Mouse (Mus musculus): Measurements from ENCODE around the gene Grik4. TPM values are rescaled to one million over a fixed set of nuclear protein-coding genes. Genes with fewer than 3 reads are reported as not detected.

Grik4 gene
- polyA plus RNA-seq, 2 experiments: 0.19 to 0.38 TPM

DNA sequence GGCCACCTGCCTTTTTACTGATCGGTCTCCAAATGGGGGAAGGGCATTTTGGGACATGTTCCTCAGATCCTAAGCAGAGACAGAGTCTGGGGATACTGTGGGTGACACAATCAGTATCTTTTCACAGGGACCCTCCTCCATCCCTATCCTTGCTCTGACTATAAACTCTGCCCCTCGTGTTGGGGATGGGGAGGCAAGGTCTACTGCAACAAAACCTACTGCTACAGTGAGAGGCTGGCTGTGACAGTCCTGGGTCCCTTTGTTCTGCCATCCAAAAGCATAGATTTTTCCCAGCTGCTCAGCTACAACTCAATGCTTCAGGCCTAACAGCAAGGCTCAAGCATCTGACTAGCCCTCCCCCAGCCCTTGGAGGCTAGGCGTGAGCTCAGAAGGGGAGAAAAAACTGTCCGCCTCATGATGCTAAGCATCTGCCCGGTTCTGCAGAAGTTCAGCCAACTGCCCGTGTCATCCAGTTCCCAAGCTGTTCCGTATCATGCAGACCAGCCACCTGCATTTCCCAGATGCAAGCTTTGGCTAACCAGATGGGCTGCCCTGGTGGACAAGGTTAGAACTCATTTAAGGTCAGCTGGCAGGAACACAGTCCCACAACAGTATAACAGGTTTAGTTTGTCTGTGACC is 207.5 kb downstream of the Grik4 start:
- ATAC-seq (ENCODE audit: insufficient read depth) (no peak), DNase-seq (ENCODE audit: low read depth in 3 of 3, low spot score in 3 of 3) (no peak)
- no peak for TF ChIP-seq EP300 (IDR thresholded peaks at IDR 0.05; ENCODE audit: low read depth)
- no peak for TF ChIP-seq CTCF (IDR thresholded peaks at IDR 0.05; ENCODE audit: low read depth)
- no peaks in the 10 kb centered on the region for H3K4me1 ChIP-seq (replicated peaks; ENCODE audit: control insufficient read depth in 2 of 2, insufficient read depth in 2 of 2, low read length in 1 of 2)
- 52% methylated on average over 7 of the region's 7 CpGs for WGBS (ENCODE audit: insufficient replicate concordance)
- H3K27ac ChIP-seq: no peak overlapping the region
- no peaks in the 10 kb centered on the region for H3K27me3 ChIP-seq (ENCODE audit: control insufficient read depth, insufficient read depth, low read length)
- no peak overlapping the region for H3K4me2 ChIP-seq (ENCODE audit: low read depth)
- no peaks in the 10 kb centered on the region for H3K36me3 ChIP-seq (replicated peaks; ENCODE audit: control insufficient read depth, insufficient read depth, low read depth)
- H3K4me3 ChIP-seq (ENCODE audit: insufficient read depth in 1 of 2, low read depth in 2 of 2, low read length in 2 of 2): no peak overlapping the region
- H3K9me3 ChIP-seq (ENCODE audit: control insufficient read depth, low read length): no peaks in the 10 kb centered on the region
- no peak overlapping the region for H3K9ac ChIP-seq (replicated peaks)

DNA sequence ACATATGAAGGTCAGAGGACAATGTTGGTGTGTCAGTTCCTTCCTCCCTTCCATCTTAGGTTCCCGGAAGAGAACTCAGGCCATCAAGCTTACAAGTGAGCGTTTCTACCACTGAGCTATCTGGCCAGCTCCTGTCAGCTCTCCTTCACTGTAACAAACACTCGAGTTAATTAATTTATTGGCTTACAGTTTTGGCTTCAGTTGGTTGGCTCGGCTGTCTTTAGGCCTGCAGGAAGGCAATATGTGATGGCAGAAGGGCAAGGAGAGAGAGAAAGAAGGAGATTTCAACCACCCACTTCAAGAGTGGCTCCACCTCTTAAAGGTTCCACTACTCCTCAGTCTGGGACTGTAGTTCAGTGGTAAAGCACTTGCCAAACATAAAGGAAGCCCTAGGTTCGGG is 209.2 kb downstream of the Grik4 start:
- Histone ChIP-seq H3K4me3 (ENCODE audit: insufficient read depth in 1 of 2, low read depth in 2 of 2, low read length in 2 of 2) (no peak overlapping the region), H3K4me1 (replicated peaks; ENCODE audit: control insufficient read depth in 2 of 2, insufficient read depth in 2 of 2, low read length in 1 of 2) (no peaks in the 10 kb centered on the region), H3K9ac (replicated peaks) (no peak overlapping the region), H3K27me3 (ENCODE audit: control insufficient read depth, insufficient read depth, low read length) (no peaks in the 10 kb centered on the region), H3K36me3 (replicated peaks; ENCODE audit: control insufficient read depth, insufficient read depth, low read depth) (no peaks in the 10 kb centered on the region), H3K9me3 (ENCODE audit: control insufficient read depth, low read length) (no peaks in the 10 kb centered on the region), H3K27ac (no peak overlapping the region), H3K4me2 (ENCODE audit: low read depth) (no peak overlapping the region)
- 47% methylated on average over 5 of the region's 5 CpGs for WGBS (ENCODE audit: insufficient replicate concordance)
- ATAC-seq (ENCODE audit: insufficient read depth) (no peak), DNase-seq (ENCODE audit: low read depth in 3 of 3, low spot score in 3 of 3) (no peak)
- TF ChIP-seq CTCF (IDR thresholded peaks at IDR 0.05; ENCODE audit: low read depth) (no peak), EP300 (IDR thresholded peaks at IDR 0.05; ENCODE audit: low read depth) (no peak)

DNA sequence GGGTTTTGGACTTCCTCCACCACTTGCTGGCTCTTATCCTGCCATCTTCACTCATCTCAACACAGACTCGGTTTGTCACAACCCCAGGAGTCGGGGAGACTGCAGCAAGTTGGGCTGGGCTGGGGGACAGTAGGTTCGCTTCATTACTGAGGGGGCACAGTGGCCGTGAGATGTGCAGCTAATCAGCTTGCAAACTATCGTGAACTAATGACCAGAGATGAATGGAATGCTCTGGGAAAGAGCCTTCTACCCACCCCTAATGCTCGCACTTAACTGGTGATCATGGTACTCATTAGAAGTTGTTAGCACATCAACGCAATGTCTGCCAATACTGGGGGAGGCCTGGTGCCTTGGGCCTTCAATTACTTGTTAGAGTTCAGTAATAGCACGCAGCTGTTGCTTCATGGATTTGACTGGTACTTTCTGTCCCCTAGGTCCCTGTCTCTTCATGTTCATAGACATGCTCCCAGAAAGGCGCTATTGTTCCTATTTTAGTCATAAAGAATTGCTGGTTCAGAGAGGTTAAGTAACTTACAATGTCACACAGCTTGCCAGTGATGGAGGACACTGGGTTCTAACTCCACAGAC is 211.5 kb downstream of the Grik4 start:
- Histone ChIP-seq H3K9ac (replicated peaks) (no peak overlapping the region), H3K36me3 (replicated peaks; ENCODE audit: control insufficient read depth, insufficient read depth, low read depth) (no peaks in the 10 kb centered on the region), H3K4me2 (ENCODE audit: low read depth) (no peak overlapping the region), H3K9me3 (ENCODE audit: control insufficient read depth, low read length) (no peaks in the 10 kb centered on the region), H3K27me3 (ENCODE audit: control insufficient read depth, insufficient read depth, low read length) (no peaks in the 10 kb centered on the region), H3K4me1 (replicated peaks; ENCODE audit: control insufficient read depth in 2 of 2, insufficient read depth in 2 of 2, low read length in 1 of 2) (no peaks in the 10 kb centered on the region), H3K27ac (no peak overlapping the region), H3K4me3 (ENCODE audit: insufficient read depth in 1 of 2, low read depth in 2 of 2, low read length in 2 of 2) (no peak overlapping the region)
- 53% methylated on average over 9 of the region's 9 CpGs for WGBS (ENCODE audit: insufficient replicate concordance)
- DNase-seq (ENCODE audit: low read depth in 3 of 3, low spot score in 3 of 3) (no peak), ATAC-seq (ENCODE audit: insufficient read depth) (no peak)
- no peak for TF ChIP-seq CTCF (IDR thresholded peaks at IDR 0.05; ENCODE audit: low read depth)
- no peak for TF ChIP-seq EP300 (IDR thresholded peaks at IDR 0.05; ENCODE audit: low read depth)

DNA sequence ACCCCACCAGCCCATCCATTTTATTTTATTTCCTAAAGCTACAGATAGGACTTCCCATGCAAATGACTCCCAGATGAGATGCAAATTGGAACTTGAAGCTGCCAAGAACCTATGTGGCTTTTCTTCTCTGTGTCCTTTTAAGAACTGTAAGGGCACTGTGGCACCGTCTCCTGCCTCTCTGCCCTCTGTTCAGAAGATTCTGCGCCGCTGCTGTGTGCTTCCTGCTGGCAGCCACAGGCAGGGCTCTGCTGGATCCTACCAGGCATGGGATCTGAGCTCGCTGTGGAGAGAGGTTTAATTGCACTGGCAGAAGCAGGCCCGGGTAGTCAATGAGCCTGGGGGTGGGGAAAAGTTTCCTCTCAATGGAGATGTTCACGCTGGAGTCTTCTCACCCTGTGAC is 215.8 kb downstream of the Grik4 start:
- ATAC-seq (ENCODE audit: insufficient read depth): no peak

DNA sequence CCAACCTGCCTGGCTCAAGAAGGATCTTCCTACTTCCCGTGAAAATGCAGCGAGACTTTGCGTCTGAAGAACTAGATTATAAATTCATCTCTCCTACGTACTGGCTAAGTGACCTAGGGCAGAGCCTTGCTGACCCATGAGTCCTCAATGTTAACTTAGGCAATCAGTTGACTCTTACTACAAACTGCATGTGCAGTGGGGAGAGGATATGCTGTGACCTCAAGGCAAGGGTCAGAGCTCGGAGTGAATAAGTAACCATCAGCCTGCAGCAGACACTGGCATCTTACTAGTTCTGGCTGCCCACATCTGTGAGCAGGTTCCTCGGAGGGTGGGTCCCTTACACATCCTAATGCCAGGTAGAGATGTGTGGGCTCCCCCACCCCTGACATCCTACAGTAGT is 216.6 kb downstream of the Grik4 start:
- 57% methylated on average over 6 of the region's 6 CpGs for WGBS (ENCODE audit: insufficient replicate concordance)
- H3K27ac ChIP-seq: no peak overlapping the region
- H3K9ac ChIP-seq (replicated peaks): no peak overlapping the region
- no peaks in the 10 kb centered on the region for H3K9me3 ChIP-seq (ENCODE audit: control insufficient read depth, low read length)
- H3K4me3 ChIP-seq (ENCODE audit: insufficient read depth in 1 of 2, low read depth in 2 of 2, low read length in 2 of 2): no peak overlapping the region
- TF ChIP-seq EP300 (IDR thresholded peaks at IDR 0.05; ENCODE audit: low read depth) (no peak), CTCF (IDR thresholded peaks at IDR 0.05; ENCODE audit: low read depth) (no peak)
- peak in 2 of 3 experiments; percentile 9 for DNase-seq (ENCODE audit: low read depth in 3 of 3, low spot score in 3 of 3)
- H3K4me1 ChIP-seq (replicated peaks; ENCODE audit: control insufficient read depth in 2 of 2, insufficient read depth in 2 of 2, low read length in 1 of 2): peaks cover 0 to 3% of the 10 kb centered on the region in 2 experiments; a peak in 2 of 4 replicates
- peak overlapping the region; percentile 4; the same call in 1 of the 2 replicates for H3K4me2 ChIP-seq (ENCODE audit: low read depth)
- no peaks in the 10 kb centered on the region for H3K36me3 ChIP-seq (replicated peaks; ENCODE audit: control insufficient read depth, insufficient read depth, low read depth)
- H3K27me3 ChIP-seq (ENCODE audit: control insufficient read depth, insufficient read depth, low read length): no peaks in the 10 kb centered on the region
- peak; percentile 69; the same call in 1 of the 2 replicates for ATAC-seq (ENCODE audit: insufficient read depth)

More for the DNA sequence above, 215.8 kb downstream of the Grik4 start:
- H3K9ac ChIP-seq (replicated peaks): no peak overlapping the region
- no peaks in the 10 kb centered on the region for H3K27me3 ChIP-seq (ENCODE audit: control insufficient read depth, insufficient read depth, low read length)
- no peak for DNase-seq (ENCODE audit: low read depth in 3 of 3, low spot score in 3 of 3)
- WGBS (ENCODE audit: insufficient replicate concordance): 47% methylated on average over 6 of the region's 6 CpGs
- no peak overlapping the region for H3K27ac ChIP-seq
- peaks cover 0 to 3% of the 10 kb centered on the region in 2 experiments; a peak in 2 of 4 replicates for H3K4me1 ChIP-seq (replicated peaks; ENCODE audit: control insufficient read depth in 2 of 2, insufficient read depth in 2 of 2, low read length in 1 of 2)
- H3K36me3 ChIP-seq (replicated peaks; ENCODE audit: control insufficient read depth, insufficient read depth, low read depth): no peaks in the 10 kb centered on the region
- no peak overlapping the region for H3K4me2 ChIP-seq (ENCODE audit: low read depth)
- H3K4me3 ChIP-seq (ENCODE audit: insufficient read depth in 1 of 2, low read depth in 2 of 2, low read length in 2 of 2): no peak overlapping the region
- no peaks in the 10 kb centered on the region for H3K9me3 ChIP-seq (ENCODE audit: control insufficient read depth, low read length)
- no peak for TF ChIP-seq EP300 (IDR thresholded peaks at IDR 0.05; ENCODE audit: low read depth)
- TF ChIP-seq CTCF (IDR thresholded peaks at IDR 0.05; ENCODE audit: low read depth): no peak

All from liver, embryonic 14.5 days (tissue).